Mouse (Mus musculus): ENCODE measurements around the gene Clic5.

Gene Clic5

DNA sequence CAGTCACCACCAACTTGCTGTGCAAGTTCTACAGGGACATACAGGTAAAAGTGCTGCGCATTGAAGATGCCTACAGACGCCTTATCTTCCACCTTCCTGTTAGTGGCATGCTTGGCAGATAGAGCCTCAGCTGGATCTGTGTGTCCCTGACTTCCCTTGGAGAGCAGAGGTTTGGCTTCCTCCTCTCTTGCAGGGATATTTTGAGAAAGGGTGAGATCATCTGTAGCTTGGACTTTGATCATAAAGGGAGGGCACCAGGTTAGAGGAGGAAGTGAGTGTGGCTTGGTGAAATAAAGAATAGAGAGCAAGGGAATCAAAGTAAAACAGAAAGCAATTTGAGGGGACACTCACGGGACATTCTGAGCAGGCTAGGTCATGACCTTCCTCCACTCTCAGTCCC, 4.6 kb downstream of the Clic5 start:
- DNase-seq (ENCODE audit: low read depth in 2 of 2, low spot score in 2 of 2): no peak

DNA sequence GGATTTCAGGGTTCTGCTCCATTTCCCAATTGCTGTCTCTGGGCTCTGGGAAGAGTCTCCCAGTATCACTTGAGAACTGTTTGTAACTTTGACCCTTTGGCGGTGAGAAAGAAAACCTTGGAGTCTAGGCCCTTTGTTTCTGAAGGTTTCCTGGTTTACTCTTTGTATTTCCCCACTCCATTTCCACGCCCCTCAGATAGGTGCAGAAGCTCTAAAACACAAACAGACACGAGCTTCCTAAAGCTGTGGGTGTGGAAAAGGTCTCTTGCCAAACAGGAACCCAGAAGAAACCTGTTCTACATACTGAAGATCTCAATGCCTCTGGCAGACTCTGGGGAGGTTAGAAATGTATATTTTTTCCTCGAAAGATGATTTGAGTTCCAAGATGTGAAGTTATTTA, 10.8 kb downstream of the Clic5 start:
- no peak for DNase-seq (ENCODE audit: low read depth in 2 of 2, low spot score in 2 of 2)

DNA sequence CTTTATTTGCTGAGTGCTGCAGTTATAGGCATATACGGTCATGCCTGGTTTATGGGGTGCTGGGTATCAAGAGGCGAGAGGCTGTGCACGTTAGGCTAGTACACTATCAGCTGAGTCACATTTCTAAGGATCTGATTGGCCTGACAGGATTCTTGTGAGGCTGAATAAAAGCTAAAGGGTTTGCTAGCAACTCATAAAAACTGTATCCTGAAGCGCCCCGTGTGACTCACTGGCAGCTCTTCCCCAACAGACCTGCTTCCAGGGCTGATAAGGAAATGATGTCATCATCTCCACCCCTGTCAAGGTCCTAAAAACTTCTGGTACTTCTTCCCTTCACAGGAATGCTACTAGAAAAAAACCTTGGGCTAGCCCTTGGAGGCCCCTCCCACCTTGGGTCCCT, 14.6 kb downstream of the Clic5 start:
- DNase-seq (ENCODE audit: low read depth in 2 of 2, low spot score in 2 of 2): no peak

DNA sequence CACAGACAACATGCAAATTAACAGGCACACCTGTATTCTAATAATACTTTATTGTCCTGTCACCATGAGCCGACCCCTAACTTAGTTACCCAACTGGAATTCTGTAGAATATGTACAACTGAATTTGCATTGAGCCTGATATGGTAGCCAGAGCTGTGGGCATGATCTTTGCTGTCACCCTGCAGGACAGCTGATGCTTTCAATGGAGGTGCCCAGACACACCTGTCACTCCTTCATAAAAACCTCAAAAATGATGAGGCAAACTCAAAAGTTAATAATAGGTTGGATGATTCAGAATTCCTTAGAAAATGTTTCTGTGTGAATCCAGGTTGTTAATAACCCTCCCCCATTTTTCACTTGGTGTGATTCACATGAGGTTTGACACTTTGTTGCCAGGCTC, 16.4 kb downstream of the Clic5 start:
- DNase-seq (ENCODE audit: low read depth in 2 of 2, low spot score in 2 of 2): no peak

DNA sequence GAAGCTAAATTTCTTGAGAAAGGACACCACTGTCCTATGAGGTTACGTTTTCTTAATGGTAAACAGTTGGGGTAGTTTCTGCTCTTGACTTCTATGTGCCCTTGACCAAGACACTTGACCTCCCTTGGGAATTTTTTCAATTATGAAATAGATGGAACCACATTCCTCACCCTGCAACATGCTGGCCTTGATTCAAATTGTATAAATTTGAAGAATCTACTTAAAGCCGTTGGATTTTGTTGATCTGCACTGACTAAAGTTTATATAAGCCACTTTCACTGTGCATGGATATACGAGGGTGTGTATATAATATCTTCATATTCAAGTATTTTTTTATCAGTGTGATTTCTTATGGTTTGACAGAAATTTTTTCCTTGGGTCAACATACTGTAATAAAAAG, 17.2 kb downstream of the Clic5 start:
- DNase-seq (ENCODE audit: low read depth in 2 of 2, low spot score in 2 of 2): no peak

DNA sequence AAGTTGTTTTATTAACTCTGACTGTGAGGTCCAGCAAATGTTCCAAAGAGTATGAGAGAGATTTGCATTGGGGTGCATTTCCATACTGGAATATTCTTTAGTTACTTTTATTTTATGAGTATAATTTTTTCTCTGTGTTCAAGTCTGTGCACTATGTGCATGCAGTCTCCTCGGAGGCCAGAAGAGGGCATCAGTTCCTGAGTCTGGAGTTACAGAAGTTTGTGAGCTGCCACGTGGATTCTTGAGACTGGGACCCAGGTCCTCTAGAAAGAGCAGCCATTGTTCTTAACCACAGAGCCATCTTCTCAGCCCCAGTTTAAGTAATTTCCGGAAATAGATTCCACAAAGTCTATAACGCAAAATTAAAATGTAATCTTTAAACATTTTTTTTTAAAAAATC, 20.5 kb downstream of the Clic5 start:
- DNase-seq (ENCODE audit: low read depth in 2 of 2, low spot score in 2 of 2): no peak

DNA sequence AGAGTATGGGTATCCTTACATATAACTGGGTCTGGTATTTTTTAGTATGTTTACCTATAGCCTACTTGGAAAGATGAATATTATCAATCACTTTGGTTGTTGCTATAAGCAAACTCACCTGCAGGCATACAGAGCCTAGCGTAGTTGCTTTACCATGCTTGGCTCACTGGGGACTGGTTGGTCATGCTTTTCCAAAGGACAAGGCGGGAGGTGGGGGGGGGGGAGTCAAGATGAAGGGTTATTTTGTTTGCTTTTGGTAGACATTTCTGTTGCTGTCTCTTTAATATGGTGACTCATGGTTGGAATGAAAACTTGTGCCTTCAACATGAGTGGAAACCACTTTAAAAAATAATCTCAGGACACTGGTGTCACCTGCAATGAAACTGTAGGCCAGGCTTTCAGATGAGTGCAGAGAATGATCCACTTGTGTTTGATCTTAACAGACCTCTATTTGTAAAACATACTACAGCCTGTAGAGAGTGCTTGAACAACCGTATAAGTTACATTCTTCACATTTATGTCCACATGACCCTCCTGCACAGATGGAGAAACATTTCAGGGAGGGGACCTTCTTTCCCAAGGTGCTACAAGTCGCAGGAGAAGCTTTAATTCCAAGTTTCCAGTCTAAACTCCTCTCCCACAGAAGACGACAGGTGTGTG, 24.7 kb downstream of the Clic5 start:
- DNase-seq (ENCODE audit: low read depth in 2 of 2, low spot score in 2 of 2): no peak

DNA sequence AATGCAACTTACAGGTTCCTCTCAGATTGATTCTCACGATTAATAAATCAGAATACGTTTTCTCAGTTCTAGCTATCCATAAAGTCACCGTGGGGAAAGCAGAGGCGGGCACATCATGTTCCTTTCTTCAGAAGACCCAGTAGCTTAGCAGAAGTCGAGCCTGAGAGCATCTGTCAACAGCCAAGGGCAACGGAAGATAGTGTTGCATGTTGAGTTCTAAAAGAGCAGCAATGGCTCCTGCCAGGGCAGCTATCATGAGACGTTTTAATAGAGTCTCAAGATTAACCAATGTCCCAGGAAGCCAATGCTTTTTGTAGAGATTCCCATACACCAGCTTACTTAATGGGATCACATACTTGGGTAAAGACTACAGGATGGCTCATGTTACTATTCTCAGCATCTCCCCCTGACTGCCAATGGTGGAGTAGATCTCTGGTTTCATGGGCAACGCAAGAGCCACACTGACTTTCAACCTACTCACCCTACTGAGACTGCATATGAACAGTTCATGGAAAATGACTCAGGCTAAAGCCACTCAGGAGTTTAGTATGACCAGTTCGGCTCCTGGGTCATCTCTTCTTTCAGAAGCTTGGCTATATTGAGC, 26.9 kb downstream of the Clic5 start:
- DNase-seq (ENCODE audit: low read depth in 2 of 2, low spot score in 2 of 2): no peak

DNA sequence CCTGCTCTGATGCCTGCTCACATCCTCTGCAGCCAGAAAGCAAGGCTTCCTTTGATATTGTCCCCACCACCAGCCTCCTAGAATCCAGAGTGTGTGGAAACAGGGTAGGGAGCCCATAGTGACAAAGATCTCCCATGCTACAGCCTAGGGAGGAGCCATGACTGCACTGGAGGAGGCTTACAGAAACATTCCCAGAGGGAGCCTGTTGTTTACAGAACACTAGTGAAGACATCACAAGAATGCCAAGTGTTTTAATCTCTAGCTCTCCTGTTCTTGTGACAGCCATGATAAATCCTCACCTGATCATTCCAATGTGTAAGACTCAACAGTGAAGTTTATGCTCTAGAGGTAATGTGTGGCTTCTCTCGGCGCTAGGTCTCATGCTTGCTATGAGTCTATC, 28.8 kb downstream of the Clic5 start:
- no peak for DNase-seq (ENCODE audit: low read depth in 2 of 2, low spot score in 2 of 2)

DNA sequence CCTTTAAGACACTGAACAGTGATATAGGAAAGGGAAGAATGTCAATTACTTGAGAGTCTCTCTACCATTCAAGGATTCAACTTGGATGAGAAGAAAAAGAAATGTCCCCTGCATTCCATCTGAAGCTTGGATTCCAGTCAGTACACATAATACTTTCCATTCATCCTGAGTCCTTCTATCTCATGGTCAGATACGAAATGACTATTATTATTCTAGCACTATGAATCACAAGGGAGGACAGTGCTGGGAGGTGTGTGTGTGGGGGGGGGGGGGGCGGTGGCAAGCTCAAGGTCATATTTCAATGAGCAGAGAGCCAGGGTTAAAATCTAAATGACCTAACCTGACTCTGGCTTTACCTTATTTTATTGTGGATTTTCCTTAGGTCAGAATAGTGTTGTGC, 31.6 kb downstream of the Clic5 start:
- DNase-seq (ENCODE audit: low read depth in 2 of 2, low spot score in 2 of 2): no peak

DNA sequence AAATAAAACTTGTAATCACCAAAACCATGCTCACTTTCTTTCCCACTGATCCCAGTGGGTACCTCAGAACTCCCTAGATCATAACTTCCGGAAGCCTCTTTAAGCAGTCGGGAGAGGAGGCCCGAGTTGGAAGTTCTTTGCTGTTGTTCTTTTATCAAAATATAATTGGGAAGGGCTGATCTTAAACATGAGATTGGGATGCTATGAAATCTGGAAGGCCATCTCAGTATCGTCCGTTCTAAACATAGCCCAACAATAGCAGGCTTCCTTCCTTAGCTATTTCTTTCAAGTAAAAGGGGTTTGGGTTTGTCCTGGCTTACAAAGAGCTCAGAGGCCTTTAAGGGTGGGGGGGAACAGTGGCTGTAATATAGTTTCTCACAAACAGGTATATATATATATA, 40.0 kb downstream of the Clic5 start:
- DNase-seq (ENCODE audit: low read depth in 2 of 2, low spot score in 2 of 2): no peak

DNA sequence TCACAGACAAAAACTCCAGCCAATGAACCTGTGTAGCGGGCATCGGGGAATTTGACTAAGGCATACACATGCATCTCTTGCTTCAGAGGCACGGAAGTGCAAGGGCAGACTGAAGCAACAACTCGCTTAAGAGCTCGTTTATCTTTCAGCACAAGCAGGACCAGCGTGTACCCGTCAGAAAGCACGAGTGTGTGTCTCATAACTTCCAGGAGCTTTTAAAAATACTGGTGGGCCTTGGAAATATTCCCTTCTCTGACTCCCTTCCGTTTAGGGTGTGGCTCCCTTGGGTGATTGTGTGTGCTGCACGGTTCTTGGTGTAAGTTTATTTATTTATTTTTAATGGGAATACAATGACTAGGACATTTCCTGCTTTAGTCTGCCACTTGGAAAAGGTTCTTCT, 41.7 kb downstream of the Clic5 start:
- DNase-seq (ENCODE audit: low read depth in 2 of 2, low spot score in 2 of 2): no peak

DNA sequence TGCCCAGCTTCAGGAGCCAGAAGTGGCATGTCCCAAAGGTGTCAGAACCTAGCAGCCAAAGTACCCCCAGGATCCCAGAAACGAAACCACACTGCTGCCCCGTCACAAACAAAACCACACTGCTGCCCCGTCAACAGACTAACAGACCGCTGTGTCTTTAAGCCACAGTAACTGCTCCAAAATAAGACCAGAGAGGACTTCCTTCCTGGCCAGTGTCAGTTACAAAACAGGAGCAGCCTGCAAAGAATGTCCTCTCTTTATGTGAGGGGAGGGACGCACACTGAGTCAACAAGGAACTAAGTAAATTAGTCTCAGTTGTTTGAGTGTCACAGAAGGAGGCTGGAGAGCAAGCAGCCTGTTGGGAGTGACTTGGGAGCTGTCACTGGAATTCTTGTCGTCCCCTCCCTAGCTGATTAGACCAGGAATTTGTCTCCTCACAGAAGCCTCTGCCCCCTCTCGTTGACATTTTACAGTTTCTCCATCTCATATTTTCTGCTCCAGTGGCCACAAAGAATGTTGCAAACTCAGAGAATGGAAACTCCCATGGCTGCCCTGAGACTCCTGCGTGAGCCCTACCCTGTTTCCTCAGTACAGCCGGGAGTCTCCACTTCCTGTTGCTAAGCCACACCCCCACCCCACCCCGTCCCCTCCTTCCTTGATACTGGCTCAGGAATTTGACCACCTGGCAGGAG, 50.8 kb downstream of the Clic5 start:
- no peak for DNase-seq (ENCODE audit: low read depth in 2 of 2, low spot score in 2 of 2)

DNA sequence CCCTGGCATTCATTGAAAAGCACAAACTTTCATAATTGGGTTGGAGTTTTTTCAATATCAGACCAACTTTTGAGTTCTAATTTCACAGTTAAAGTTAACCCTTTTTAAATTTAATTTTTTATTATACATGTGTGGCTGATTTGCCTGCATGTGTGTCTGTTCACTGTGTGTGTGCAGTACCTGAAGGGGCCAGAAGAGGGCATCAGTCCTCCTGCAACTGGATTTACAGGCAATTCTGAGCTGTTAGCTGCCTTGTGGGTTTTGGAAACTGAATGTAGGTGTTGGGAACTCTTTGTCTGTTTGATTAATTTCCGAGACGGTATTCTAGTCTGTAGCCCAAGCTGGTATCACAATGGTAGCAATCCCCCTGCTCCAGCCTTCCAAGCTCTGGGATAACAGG, 52.4 kb downstream of the Clic5 start:
- DNase-seq (ENCODE audit: low read depth in 2 of 2, low spot score in 2 of 2): no peak

DNA sequence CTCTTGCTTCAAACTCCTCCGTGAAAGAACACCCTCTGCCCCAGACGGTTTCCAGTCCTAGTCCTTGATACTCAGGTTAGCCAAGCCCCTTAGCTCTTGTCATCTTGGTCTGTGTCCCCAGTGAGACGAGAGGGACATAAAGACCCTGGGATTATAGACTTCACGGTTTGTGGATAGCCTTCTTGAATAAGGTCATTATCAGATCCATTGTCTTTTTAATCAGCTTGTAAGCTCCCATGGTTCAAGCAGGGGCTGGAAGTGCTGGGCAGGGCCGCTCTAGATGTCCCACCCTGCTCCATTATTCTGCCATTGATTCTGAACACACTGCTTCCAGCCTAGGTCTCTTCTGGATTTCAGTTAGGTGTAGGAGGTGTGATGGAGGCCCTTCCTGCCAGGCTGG, 55.7 kb downstream of the Clic5 start:
- no peak for DNase-seq (ENCODE audit: low read depth in 2 of 2, low spot score in 2 of 2)

DNA sequence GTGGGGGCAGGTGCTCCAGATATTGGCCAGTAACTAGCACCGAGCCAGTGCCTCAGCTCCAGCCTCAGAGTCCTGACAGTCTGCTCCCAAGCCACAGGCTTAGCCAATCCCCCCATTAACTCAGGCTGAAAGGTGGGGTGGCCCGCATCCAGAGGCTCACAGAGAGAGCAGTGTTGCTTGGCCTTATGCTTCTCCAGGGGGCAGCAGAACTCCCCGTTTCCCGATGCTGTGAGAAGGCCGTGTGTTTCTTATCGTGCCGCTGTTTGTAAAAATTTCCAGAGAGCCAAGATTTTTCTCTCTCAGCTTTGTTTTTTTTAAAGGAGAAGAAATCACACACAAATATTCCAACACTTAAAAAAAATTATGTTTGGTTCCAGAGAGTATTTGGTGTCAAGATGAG, 56.2 kb downstream of the Clic5 start:
- no peak for DNase-seq (ENCODE audit: low read depth in 2 of 2, low spot score in 2 of 2)

DNA sequence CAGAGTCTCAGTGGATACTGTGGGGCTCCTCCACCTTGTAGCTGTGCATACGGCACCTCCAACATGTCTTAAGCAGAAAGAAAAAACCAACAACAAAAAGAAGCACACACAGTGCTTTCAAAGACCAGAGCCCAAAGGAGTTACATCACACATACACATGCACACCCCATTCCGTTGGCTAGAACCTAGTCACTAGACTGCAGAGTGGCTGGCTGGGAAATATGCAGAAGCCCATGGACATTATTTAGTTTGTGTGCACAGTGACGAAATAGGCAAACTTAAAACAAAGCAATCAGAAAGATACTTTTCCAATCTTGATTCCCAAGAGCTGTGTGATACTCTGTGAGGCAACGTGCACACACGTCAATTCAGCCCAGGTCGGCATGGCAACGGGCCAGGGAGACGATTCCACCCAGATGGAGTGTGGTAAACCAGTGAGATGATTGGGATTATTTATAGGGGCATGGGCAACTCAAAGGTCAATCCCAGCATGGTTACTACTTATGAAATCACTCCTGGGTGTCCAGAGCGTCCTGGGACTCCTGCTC, 57.8 kb downstream of the Clic5 start:
- DNase-seq (ENCODE audit: low read depth in 2 of 2, low spot score in 2 of 2): no peak

DNA sequence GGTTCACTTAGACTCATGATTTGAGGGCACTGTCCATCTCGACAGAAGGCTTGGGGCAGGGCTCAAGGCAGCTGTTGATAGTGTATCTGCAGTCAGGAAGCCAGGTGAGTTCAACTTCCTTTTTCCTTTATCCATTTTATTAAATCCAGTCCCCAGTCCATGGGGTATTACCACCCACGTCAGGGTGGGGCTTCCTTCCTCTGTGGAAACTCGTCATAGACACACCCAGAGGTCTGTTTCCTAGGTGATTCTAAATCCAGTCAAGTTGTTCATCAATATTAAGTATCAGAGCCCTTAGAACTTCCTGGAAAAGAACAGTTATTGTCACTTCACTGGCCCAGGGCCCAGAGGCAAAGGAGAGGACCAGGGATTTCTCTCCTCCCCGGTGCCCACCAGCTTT, 61.2 kb downstream of the Clic5 start:
- DNase-seq (ENCODE audit: low read depth in 2 of 2, low spot score in 2 of 2): no peak

DNA sequence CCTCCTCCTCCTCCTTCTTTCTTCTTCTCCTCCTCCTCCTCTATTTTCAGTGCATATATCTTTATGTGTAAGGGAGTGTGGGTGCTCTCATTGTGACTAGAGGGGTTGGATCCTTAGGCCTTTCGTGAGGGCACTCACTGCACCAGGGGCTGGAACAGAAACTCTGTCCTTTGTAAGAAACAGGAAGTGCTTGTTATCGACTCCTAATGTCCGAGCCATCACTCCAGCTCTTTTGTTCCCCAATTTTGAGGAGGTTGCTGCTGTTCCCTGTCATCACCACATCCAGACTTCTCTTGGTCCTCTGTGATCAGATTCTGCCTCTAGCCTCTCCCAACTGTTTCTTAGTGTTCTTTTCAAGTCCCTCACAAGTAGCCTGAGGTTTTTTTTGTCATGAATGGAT, 64.3 kb downstream of the Clic5 start:
- DNase-seq (ENCODE audit: low read depth in 2 of 2, low spot score in 2 of 2): no peak

DNA sequence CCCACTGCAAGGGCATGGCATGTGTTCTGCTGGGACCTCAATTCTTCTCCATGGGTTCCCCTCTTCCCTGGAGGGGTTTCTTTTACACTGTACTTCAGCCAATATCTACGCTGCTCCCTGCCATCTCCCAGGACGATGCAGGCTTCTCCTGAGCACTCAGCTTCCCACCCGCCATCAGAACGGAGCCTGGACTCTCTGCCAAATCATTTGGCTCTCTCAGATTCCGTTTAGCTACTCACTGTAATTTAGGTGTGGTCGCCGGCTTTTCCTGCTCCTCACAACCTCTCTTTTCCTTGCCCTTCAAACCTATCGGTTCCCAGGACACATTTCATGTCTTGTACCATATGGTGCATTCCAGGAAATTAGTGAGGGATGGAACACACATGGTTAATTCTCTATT, 66.3 kb downstream of the Clic5 start:
- no peak for DNase-seq (ENCODE audit: low read depth in 2 of 2, low spot score in 2 of 2)

DNA sequence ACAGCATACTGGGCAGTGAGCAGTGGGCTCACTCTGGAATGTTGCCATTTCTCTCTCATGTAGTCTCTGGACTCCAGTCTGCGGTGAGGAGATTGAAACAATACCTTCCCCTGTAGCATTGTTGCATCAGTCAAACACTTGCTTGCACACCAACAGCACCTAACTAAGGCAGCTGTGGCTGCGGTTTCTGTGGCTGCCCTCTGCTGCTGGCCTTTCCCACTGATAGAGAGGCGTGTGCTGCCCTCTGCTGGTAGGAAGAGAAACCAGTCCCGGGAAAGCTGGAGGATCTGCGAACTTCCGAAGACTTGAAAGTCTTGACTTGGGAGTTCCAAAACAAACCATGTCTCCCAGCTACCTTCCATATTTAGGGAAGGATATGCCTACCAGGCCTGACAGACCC, 68.2 kb downstream of the Clic5 start:
- DNase-seq (ENCODE audit: low read depth in 2 of 2, low spot score in 2 of 2): peak; percentile 9 to 23

DNA sequence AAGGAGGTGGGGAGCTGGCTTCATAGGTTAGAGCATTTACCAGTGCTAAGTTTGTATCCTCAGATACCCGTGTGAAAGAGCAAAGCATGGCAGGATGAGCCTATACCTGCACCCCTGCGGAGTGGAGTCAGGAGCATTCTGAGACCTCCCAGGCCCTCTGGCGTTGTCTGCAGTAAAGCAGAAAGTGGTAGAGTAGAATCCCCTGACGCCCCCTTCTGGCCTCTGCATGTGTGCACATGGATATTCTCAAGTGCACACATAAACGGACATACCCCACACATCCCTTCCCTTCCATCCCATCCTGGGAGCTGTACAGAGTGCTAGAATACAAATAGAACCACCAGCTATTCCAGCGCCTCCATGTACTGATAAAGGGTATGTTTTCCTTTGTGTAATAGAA, 70.9 kb downstream of the Clic5 start:
- DNase-seq (ENCODE audit: low read depth in 2 of 2, low spot score in 2 of 2): no peak

Measured in CD8-positive naive resting alpha-beta T cell, adult 2 months (primary cell).